Mouse (Mus musculus) kidney, embryonic 14.5 days (tissue): ENCODE results near the gene Meis1. TPM values are rescaled to one million over a fixed set of nuclear protein-coding genes. Genes with fewer than 3 reads are reported as not detected.
A peak's percentile ranks its signal among the peaks of the same experiment; 100 is the strongest.

Experiments used
- ATAC-seq: fragments of 200-750 bp; cut with Nextera tagmentation; 2 replicates; pipeline ENCODE4 v1.8.0; 2017; ENCODE audit warnings: moderate number of reproducible peaks, mild to moderate bottlenecking, moderate TSS enrichment, moderate library complexity; ENCODE audit not compliant: low FRiP score, low TSS enrichment
- H3K27ac ChIP-seq: fragments of 300-500 bp; sonication (generic); 2 replicates; pipeline ENCODE4 v1.5.1; 2014; ENCODE audit warnings: low read depth, mild to moderate bottlenecking, low read length, moderate library complexity, mixed read lengths
- H3K27me3 ChIP-seq: fragments of 300-500 bp; sonication (generic); 2 replicates; pipeline ENCODE4 v1.6.1; 2014; ENCODE audit warnings: mild to moderate bottlenecking, low read length; ENCODE audit not compliant: control insufficient read depth, insufficient read depth
- H3K36me3 ChIP-seq: fragments of 300-500 bp; sonication (generic); 2 replicates; pipeline ENCODE4 v1.6.1; 2014; ENCODE audit warnings: low read length, mixed read lengths; ENCODE audit not compliant: control insufficient read depth, insufficient read depth
- H3K4me1 ChIP-seq: fragments of 300-500 bp; sonication (generic); 2 replicates; pipeline ENCODE4 v1.6.1; 2014; ENCODE audit warnings: low read length, mixed read lengths; ENCODE audit not compliant: control insufficient read depth, insufficient read depth
- H3K4me2 ChIP-seq: fragments of 300-500 bp; sonication (generic); replicated peaks from 2 replicates; pipeline ENCODE4 v1.6.1; 2014; ENCODE audit warnings: low read depth, mild to moderate bottlenecking, low read length
- H3K4me3 ChIP-seq: fragments of 300-500 bp; sonication (generic); 2 replicates; pipeline ENCODE4 v1.5.1; 2014; ENCODE audit warnings: mild to moderate bottlenecking, low read length
- H3K9ac ChIP-seq: fragments of 300-500 bp; sonication (generic); 2 replicates; pipeline ENCODE4 v1.6.1; 2014; ENCODE audit warnings: low read depth, mild to moderate bottlenecking, low read length, moderate library complexity
- H3K9me3 ChIP-seq: fragments of 300-500 bp; sonication (generic); 2 replicates; pipeline ENCODE4 v1.6.1; 2016; ENCODE audit warnings: low read length; ENCODE audit not compliant: control insufficient read depth
- WGBS: fragments of 180-500 bp; shearing (Covaris S2); extraction: QIAGEN DNeasy Blood & Tissue Kit; methylation state at CpG from one replicate; pipeline ENCODE4 v1.1.7; 2014; 5-methylcytosine and 5-hydroxymethylcytosine counted together
- polyA plus RNA-seq: library from polyadenylated mRNA; unstranded; fragments of >200 nt; fragmentation: Nextera tagmentation; extraction: Ambion mirVana; gene quantifications from 2 replicates; pipeline ENCODE4 v1.2.1, GENCODE M21; 2014

Gene Meis1
- polyA plus RNA-seq, 1 experiment from 2014 or later = 109 TPM

DNA sequence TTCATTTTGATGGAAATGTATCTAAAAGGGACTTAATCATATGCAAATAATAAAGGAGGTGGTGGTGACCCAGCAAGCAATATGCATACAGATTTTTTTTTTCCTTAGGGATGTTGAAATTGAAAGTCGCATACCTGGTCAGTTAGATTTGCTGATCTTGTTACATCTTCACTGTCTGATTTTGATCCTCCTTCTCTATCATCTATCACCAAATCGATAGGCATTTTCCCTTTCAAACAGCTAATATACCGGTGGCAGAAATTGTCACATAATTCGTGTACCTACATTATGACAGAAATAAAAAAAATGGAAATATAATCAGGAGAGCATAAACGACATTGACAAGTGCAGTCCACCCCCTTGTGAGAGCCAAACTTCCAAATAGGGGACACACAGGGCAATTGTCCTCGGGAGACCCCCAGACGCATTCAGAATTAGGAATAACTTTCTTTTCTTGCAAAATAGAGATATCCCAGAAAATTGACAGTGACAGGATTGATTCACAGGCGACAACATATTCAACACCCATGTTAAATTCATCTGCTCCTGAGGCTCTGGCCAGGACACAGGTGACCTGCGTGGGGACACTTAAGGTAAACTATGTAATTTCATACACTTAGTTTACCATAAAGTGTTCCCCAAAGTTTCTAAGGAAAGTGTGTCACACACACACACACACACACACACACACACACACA lies 7.5 kb downstream of the Meis1 start:
- Histone ChIP-seq H3K4me3 (peak overlapping the region; percentile 73; the same call in 1 of the 2 replicates), H3K4me1 (peaks cover 26% of the 10 kb centered on the region; the same call in 1 of the 2 replicates), H3K27me3 (no peaks in the 10 kb centered on the region), H3K9me3 (no peaks in the 10 kb centered on the region), H3K9ac (peak overlapping the region; percentile 65; the same call in 1 of the 2 replicates), H3K27ac (peak overlapping the region; percentile 60), H3K4me2 (peak overlapping the region; percentile 60), H3K36me3 (peaks cover 24% of the 10 kb centered on the region; the same call in 1 of the 2 replicates)
- ATAC-seq = no peak
- WGBS = 28% methylated on average over 9 of the region's 9 CpGs

DNA sequence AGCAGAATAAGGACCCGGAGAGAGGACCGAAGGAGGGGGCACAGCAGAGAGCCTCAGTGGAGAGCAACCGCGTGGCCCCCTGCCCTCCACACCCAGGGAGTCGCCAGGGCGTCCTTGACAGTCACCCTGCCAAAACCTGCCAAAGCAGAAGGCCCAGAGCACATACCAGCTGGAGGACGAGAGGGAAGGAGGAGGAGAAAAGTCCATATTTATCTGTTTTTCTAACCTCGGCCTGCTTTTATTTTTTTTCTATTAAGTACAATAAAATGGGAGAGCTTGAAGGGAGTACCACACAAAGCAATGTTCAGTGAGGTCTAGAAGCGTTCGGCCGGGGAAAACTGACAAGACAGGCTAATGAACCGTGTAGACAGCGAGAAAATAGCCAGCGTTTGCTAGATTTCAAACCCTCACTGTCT lies 8.4 kb downstream of the Meis1 start:
- ATAC-seq = peak; percentile 72
- H3K4me2 ChIP-seq = peak overlapping the region; percentile 60
- H3K36me3 ChIP-seq = peaks cover 16% of the 10 kb centered on the region; the same call in 1 of the 2 replicates

GRCm38 (mm10) chr11:19009536-19010395 lies 9.0 kb downstream of the Meis1 start:
- ATAC-seq = no peak
- Histone ChIP-seq H3K4me2 (peak overlapping the region; percentile 60), H3K9me3 (no peaks in the 10 kb centered on the region), H3K4me1 (peaks cover 27% of the 10 kb centered on the region; the same call in 1 of the 2 replicates), H3K27me3 (no peaks in the 10 kb centered on the region), H3K27ac (peak overlapping the region; percentile 60; the same call in 1 of the 2 replicates), H3K36me3 (peaks cover 15% of the 10 kb centered on the region; the same call in 1 of the 2 replicates), H3K4me3 (peak overlapping the region; percentile 73), H3K9ac (peak overlapping the region; percentile 65)
- 24% methylated on average over 17 of the region's 17 CpGs for WGBS

More for the DNA sequence above, 8.4 kb downstream of the Meis1 start:
- 9% methylated on average over 14 of the region's 14 CpGs for WGBS
- H3K27ac ChIP-seq = peak overlapping the region; percentile 60; the same call in 1 of the 2 replicates
- no peaks in the 10 kb centered on the region for H3K9me3 ChIP-seq
- H3K9ac ChIP-seq = peak overlapping the region; percentile 65
- H3K27me3 ChIP-seq = no peaks in the 10 kb centered on the region
- peaks cover 27% of the 10 kb centered on the region; the same call in 1 of the 2 replicates for H3K4me1 ChIP-seq
- peak overlapping the region; percentile 73 for H3K4me3 ChIP-seq

DNA sequence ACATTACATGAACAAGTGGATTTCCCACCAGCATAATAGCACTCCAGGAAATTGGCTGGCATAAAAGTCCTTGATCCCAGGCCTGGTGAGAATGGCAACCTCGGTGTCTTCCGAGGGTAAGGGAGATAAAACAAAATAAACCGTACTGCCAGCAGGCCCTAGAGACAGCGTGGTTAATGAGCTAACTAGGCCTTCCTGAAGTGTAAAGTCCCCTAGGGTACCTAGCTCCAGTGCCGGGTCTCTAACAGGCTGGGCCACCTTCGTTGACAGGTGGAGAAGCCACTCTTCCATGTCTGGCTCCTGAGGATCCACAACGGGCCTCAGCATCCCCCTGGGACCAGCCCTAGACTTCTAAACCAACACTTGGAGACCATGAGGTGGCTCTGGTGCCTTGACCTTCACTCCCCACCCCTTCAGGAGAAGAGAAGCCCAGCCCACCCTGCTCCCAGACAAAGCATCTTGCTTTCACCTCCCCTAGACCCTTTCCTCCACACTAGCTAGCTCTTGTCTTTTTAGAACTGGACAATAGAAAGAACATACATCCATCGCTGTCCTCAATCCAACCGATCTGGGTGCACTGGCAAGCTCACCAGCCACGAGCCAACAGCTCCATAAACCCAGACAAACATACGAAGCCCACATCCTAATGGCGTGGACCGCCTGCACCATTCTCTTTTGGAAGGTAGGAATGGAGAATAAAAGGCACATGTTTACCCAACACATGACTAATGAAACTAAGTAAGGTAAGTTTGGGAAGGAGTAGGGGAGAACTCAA lies 10.0 kb downstream of the Meis1 start:
- Histone ChIP-seq H3K9ac (peak overlapping the region; percentile 65; the same call in 1 of the 2 replicates), H3K4me3 (peak overlapping the region; percentile 73), H3K36me3 (peaks cover 18% of the 10 kb centered on the region; the same call in 1 of the 2 replicates), H3K4me1 (peaks cover 27% of the 10 kb centered on the region; the same call in 1 of the 2 replicates), H3K9me3 (no peaks in the 10 kb centered on the region), H3K4me2 (peak overlapping the region; percentile 60), H3K27me3 (no peaks in the 10 kb centered on the region), H3K27ac (peak overlapping the region; percentile 53; the same call in 1 of the 2 replicates)
- no peak for ATAC-seq
- 30% methylated on average over 13 of the region's 13 CpGs for WGBS

- 24% methylated on average over 45 of the region's 45 CpGs for WGBS
- peaks cover 24% of the 10 kb centered on the region; the same call in 1 of the 2 replicates for H3K4me1 ChIP-seq
- H3K4me2 ChIP-seq = peak overlapping the region; percentile 60
- ATAC-seq = 0 out of 2 replicates have a peak, but pooled peaks have one; percentile 6
- no peaks in the 10 kb centered on the region for H3K9me3 ChIP-seq
- peaks cover 20% of the 10 kb centered on the region for H3K36me3 ChIP-seq
- no peaks in the 10 kb centered on the region for H3K27me3 ChIP-seq
- H3K9ac ChIP-seq = peak overlapping the region; percentile 65
- H3K4me3 ChIP-seq = peak overlapping the region; percentile 31
- peak overlapping the region; percentile 83 for H3K27ac ChIP-seq
Observed at GRCm38 (mm10) chr11:19007541-19008424, 11.0 kb downstream of the Meis1 start.

DNA sequence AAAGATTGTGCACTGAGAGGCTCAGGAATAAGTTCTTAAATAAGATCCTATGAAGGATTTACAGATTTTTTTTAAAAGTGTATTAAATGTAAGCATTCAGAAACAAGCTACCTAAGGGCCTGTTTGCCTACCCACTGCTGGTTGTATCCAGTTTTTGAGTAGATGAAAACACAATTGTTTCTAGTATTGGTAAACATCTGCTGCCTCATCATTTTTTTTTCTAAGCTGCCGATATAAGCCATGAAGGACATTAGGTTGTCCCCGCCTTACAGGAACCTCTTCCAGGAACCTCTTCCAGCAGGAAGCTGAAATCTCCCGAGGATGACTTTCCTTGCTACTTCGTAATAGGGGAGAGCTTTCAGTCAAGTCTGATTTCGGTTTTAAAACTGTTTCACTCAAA lies 11.7 kb downstream of the Meis1 start:
- peak overlapping the region; percentile 65; the same call in 1 of the 2 replicates for H3K9ac ChIP-seq
- H3K4me3 ChIP-seq = peak overlapping the region; percentile 31; the same call in 1 of the 2 replicates
- peak overlapping the region; percentile 83; the same call in 1 of the 2 replicates for H3K27ac ChIP-seq
- no peaks in the 10 kb centered on the region for H3K27me3 ChIP-seq
- H3K4me2 ChIP-seq = peak overlapping the region; percentile 60
- no peaks in the 10 kb centered on the region for H3K9me3 ChIP-seq
- peaks cover 19% of the 10 kb centered on the region; the same call in 1 of the 2 replicates for H3K4me1 ChIP-seq
- no peak for ATAC-seq
- WGBS = 46% methylated on average over 5 of the region's 5 CpGs
- H3K36me3 ChIP-seq = peaks cover 21% of the 10 kb centered on the region

DNA sequence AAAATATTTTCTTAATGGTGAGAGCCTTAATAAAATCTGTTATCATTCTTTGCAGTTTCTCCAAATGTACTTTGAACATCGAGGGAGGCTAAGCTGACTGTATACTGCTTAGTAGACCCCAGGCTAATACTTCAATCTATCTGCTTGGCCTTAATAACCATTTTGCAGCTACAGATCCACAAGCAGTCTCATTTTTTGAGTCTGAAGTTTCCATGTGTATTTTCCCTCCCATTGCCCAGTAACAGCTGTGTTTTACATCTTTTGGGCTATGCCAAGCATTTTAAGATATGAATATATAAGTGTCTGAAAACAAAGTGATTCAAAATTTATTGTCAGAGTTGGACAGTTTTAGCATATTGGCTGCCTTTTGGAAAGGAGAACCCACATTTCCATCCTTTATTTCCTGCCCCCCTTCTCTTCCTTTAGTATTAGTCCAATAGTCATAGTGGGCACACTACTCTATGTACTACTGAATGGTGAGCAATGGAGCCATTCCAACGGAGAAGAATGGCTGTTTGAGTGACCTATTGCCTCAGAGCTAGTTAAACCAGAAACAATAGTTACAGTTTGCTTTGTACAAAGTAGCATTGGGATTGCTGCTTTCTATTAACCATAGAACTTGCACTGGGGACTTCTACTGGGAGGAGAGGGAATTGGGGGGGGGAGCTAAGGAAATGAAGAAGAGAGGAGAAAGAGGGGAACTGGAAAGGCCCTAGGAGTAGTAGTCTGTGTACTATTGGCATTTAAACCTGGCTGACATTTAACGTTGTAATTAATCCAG lies 12.7 kb downstream of the Meis1 start:
- no peak overlapping the region for H3K4me3 ChIP-seq
- no peaks in the 10 kb centered on the region for H3K27me3 ChIP-seq
- H3K27ac ChIP-seq = peak overlapping the region; percentile 26; the same call in 1 of the 2 replicates
- peaks cover 19% of the 10 kb centered on the region; the same call in 1 of the 2 replicates for H3K4me1 ChIP-seq
- peaks cover 28% of the 10 kb centered on the region for H3K36me3 ChIP-seq
- no peak for ATAC-seq
- H3K4me2 ChIP-seq = no peak overlapping the region
- no peak overlapping the region for H3K9ac ChIP-seq
- no peaks in the 10 kb centered on the region for H3K9me3 ChIP-seq
- WGBS = 42% methylated on average over 3 of the region's 3 CpGs
